Mouse (Mus musculus) midbrain, embryonic 11.5 days (tissue): Measurements from ENCODE around the gene Stra6. TPM values are rescaled to one million over a fixed set of nuclear protein-coding genes. Genes with fewer than 3 reads are reported as not detected.

Experiments
- ATAC-seq: fragments of 200-750 bp; cut with Nextera tagmentation; 2 replicates; pipeline ENCODE4 v1.8.0; 2017; ENCODE audit warnings: moderate TSS enrichment, moderate library complexity; ENCODE audit not compliant: low FRiP score
- DNase-seq: peaks from one replicate; pipeline ENCODE4 v3.0.0; 2015; ENCODE audit warnings: low spot score; ENCODE audit errors: missing footprints
- H3K27ac ChIP-seq: fragments of 300-500 bp; sonication (generic); 2 replicates; pipeline ENCODE4 v1.5.1; 2014; ENCODE audit warnings: low read depth, low read length
- H3K27me3 ChIP-seq: fragments of 300-500 bp; sonication (generic); 2 replicates; pipeline ENCODE4 v1.6.1; 2014; ENCODE audit warnings: mild to moderate bottlenecking, low read length, moderate library complexity, mixed read lengths; ENCODE audit not compliant: control insufficient read depth, insufficient read depth
- H3K36me3 ChIP-seq: fragments of 300-500 bp; sonication (generic); 2 replicates; pipeline ENCODE4 v1.6.1; 2014; ENCODE audit warnings: mild to moderate bottlenecking, low read length, moderate library complexity, mixed read lengths; ENCODE audit not compliant: control insufficient read depth, insufficient read depth
- H3K4me1 ChIP-seq: fragments of 300-500 bp; sonication (generic); 2 replicates; pipeline ENCODE4 v1.6.1; 2014; ENCODE audit warnings: low read length; ENCODE audit not compliant: control insufficient read depth, insufficient read depth
- H3K4me2 ChIP-seq: fragments of 300-500 bp; sonication (generic); 2 replicates; pipeline ENCODE4 v1.6.1; 2014; ENCODE audit warnings: mild to moderate bottlenecking, moderate library complexity
- H3K4me3 ChIP-seq: fragments of 300-500 bp; sonication (generic); 2 replicates; pipeline ENCODE4 v1.5.1; 2014; ENCODE audit warnings: low read depth, low read length
- H3K9ac ChIP-seq: fragments of 300-500 bp; sonication (generic); 2 replicates; pipeline ENCODE4 v1.6.1; 2014; ENCODE audit warnings: low read length
- H3K9me3 ChIP-seq: fragments of 300-500 bp; sonication (generic); 2 replicates; pipeline ENCODE4 v1.6.1; 2016; ENCODE audit warnings: low read length; ENCODE audit not compliant: control insufficient read depth
- WGBS: fragments of 180-500 bp; shearing (Covaris S2); extraction: QIAGEN DNeasy Blood & Tissue Kit; methylation state at CpG from one replicate; pipeline ENCODE4 v1.1.7; 2014; 5-methylcytosine and 5-hydroxymethylcytosine counted together
- polyA plus RNA-seq: library from polyadenylated mRNA; unstranded; fragments of >200 nt; fragmentation: Nextera tagmentation; extraction: Ambion mirVana; gene quantifications from 2 replicates; pipeline ENCODE4 v1.2.1, GENCODE M21; 2014

The Stra6 gene
- polyA plus RNA-seq, 1 experiment from 2014 or later = 9.7 TPM

DNA sequence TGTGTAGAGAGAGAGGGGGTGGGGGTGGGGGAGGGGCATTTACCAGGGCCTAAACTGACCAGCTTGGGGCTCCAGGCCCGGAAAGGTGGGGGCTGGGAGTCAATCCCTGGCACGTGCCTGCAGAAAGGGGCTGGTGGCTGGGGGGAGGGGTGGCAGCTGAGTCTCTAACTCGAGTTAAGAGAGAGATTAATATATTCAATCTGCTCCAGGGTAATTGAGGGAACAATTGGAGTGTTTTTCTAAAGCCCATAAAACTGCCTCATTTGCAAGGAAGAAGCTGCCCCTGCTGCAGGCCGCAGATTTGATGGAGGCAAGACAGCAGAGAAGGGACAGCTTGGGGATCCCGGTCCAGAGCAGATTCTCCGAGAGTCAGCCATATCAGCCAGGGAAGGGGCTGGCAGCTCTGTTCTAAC is 49.3 kb downstream of the Stra6 start:
- 0% methylated on average over 6 of the region's 6 CpGs for WGBS
- Histone ChIP-seq H3K4me1 (peaks cover 46% of the 10 kb centered on the region), H3K9me3 (no peaks in the 10 kb centered on the region), H3K27me3 (peaks cover 23% of the 10 kb centered on the region), H3K4me2 (peak overlapping the region; percentile 48), H3K27ac (peak overlapping the region; percentile 93), H3K36me3 (no peaks in the 10 kb centered on the region), H3K4me3 (peak overlapping the region; percentile 16), H3K9ac (peak overlapping the region; percentile 65; the same call in 1 of the 2 replicates)
- DNase-seq (no peak), ATAC-seq (peak; percentile 80)

DNA sequence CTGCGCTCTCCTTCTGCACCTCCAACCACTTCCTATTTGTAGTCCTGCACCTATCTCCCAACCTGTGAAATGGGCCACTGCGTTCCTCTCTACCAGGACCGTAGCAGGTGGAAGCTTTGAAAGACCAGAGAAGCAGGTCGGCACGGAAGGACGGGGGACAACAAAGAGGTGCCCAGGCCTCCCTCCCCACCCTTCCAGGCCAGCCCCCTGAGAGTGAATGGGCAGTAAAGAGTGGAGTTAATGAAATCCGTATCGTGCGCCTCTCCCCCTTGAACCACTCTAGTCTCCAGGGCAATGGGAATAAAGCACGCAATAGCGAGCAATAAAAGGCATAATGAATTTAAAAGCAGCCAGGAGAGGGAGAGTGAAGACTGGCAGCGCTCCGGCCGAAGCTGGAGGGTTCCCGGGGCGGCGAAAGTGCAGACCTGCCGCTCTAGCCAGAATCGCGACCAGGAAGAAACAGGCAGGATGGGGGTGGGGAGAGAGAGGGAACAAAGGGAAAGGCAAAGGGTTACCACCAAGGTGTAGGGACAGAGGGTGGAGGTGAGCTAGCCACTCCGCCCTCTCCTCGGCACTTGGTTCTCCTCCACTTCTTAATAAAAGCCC is 49.8 kb downstream of the Stra6 start:
- 2% methylated on average over 22 of the region's 22 CpGs for WGBS
- peaks cover 23% of the 10 kb centered on the region for H3K27me3 ChIP-seq
- peak overlapping the region; percentile 93 for H3K27ac ChIP-seq
- peak; percentile 71 for ATAC-seq
- H3K36me3 ChIP-seq = no peaks in the 10 kb centered on the region
- H3K9ac ChIP-seq = peak overlapping the region; percentile 65
- peak overlapping the region; percentile 48 for H3K4me2 ChIP-seq
- peak; percentile 96 for DNase-seq
- H3K4me1 ChIP-seq = peaks cover 42% of the 10 kb centered on the region
- H3K4me3 ChIP-seq = peak overlapping the region; percentile 16
- no peaks in the 10 kb centered on the region for H3K9me3 ChIP-seq

DNA sequence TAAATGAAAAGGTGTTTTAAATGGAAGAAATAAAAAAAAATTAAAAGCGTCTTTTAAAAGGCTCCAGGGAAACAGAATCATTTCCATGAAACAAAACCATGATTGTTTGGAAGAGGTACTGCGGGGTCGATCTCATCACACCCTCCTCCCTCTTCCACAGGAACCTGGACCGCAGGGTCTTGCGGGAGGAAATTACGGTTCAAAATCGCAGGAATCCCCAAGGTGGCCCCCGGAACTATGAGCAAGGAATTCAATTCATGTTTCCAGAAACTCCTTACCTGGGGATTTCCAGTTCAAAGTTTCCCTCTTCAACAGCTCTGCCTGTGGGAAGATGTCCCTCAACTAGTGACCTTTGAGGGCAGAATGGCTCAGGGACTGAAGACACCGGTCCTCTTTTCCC is 50.4 kb downstream of the Stra6 start:
- Histone ChIP-seq H3K4me3 (peak overlapping the region; percentile 16; the same call in 1 of the 2 replicates), H3K36me3 (no peaks in the 10 kb centered on the region), H3K4me2 (peak overlapping the region; percentile 48), H3K27ac (peak overlapping the region; percentile 93), H3K27me3 (peaks cover 23% of the 10 kb centered on the region), H3K9me3 (no peaks in the 10 kb centered on the region), H3K4me1 (peaks cover 42% of the 10 kb centered on the region), H3K9ac (peak overlapping the region; percentile 65; the same call in 1 of the 2 replicates)
- DNase-seq (no peak), ATAC-seq (no peak)
- 1% methylated on average over 9 of the region's 9 CpGs for WGBS

DNA sequence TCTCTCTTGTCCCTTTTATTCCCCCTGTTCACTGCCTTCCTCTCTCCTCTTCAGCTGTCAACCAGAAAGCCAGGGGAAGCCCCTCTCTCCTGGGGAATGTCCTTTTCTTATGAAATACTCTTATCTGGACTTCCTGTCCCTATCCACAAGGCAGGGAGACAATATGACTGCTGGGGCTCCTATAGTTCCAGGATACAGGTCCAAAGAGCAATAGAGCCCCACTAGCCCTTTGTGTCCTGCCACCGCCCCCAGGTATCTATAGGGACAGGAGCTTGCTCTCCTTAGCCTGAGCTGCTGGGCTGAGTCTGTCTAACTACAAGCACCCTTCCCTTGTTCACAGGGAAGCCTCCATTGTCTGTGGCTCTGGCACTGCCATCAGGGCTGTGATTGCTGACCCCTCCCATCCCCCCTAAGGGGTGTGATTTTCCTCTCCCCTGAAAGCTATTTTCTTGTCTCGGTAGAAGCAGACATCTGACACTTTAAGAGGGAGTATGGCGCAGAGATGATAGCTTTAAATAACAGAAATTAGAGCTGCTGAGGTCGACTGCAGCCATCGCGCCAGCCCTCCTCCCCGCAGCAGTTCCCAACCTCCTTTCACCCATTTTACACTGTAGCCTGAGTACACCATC is 51.8 kb downstream of the Stra6 start:
- peaks cover 42% of the 10 kb centered on the region for H3K4me1 ChIP-seq
- DNase-seq = peak; percentile 90
- H3K4me2 ChIP-seq = no peak overlapping the region

DNA sequence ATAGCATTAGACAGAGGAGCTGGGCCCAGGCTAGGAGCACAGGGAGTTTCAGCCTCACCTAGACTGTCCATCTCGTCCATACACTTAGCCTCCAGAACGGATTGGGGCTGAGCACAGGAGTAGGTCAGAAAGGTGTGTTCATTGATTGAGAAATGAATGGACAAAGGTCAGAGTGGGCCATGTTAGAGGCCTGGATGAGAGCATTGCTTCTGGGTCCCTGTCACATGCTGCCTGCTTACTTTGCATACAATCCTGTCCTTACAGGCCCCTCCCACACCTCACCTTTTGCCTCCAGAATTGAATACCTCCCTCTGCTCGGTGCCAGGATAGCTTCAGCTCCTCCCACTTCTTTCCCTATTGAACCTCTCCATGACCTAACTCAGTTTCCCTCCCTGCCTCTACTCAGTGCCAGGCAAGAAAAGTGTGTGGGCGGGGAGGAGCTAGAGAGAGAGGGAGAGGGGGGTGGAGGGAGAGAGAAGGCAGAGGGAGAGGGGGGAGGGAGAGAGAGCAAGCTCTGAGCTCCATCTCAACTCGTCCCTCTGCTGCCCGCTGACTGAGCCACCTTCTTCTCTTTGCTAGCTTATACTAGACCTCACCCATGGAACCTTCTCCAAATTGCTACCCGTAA is 52.5 kb downstream of the Stra6 start:
- H3K27me3 ChIP-seq = peaks cover 20% of the 10 kb centered on the region
- no peaks in the 10 kb centered on the region for H3K9me3 ChIP-seq
- ATAC-seq (no peak), DNase-seq (no peak)
- WGBS = 28% methylated on average over 7 of the region's 7 CpGs
- H3K4me3 ChIP-seq = no peak overlapping the region
- no peak overlapping the region for H3K9ac ChIP-seq
- peaks cover 37% of the 10 kb centered on the region for H3K4me1 ChIP-seq
- H3K36me3 ChIP-seq = no peaks in the 10 kb centered on the region
- H3K4me2 ChIP-seq = no peak overlapping the region
- no peak overlapping the region for H3K27ac ChIP-seq

More for the DNA sequence above, 51.8 kb downstream of the Stra6 start:
- Histone ChIP-seq H3K27ac (peak overlapping the region; percentile 35; the same call in 1 of the 2 replicates), H3K4me3 (no peak overlapping the region), H3K9ac (peak overlapping the region; percentile 25; the same call in 1 of the 2 replicates), H3K9me3 (no peaks in the 10 kb centered on the region), H3K36me3 (no peaks in the 10 kb centered on the region), H3K27me3 (peaks cover 20% of the 10 kb centered on the region)
- ATAC-seq = no peak
- WGBS = 22% methylated on average over 7 of the region's 7 CpGs

DNA sequence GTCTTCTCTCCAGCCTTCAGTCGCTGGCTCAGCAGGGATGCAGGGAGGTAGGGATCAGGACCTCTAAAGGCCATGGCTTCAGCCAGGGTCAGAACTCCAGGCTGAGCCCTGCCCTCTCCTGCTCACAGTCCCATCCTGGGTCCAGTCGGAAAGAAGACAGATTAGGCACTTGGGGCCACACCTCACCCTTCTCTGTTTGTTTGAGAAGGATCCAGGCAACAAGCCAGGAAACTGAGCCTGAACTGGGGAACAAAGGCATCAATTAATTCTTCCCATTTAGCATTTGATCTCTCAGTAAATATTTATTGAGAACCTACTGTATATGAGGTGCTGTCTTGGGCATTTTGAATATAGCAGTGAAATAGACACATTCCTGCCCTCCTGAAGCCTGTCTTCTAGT is 55.1 kb downstream of the Stra6 start, which contains the start of gene Ccdc33:
Ccdc33 (minus strand) TSS at position 153 of the 400 bp plus-strand sequence.
- peaks cover 19% of the 10 kb centered on the region for H3K27me3 ChIP-seq

DNA sequence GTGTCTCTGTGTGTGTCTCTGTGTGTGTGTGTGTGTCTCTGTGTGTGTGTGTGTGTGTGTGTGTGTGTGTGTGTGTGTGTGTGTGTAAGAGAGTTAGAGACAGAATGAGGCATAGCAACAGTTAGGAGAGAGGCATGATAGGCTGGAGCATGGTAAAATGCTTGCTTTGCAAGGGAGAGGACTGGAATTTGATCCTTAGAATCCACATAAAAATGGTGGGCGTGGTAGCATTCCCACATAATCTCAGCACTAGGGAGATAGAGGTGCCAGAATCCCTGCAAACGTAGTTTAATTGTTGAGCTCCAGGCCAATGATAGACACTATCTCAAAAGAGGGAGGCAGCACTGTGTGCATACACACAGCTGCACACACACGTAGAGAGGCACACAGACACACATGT is 61.5 kb downstream of the Stra6 start:
- ATAC-seq (no peak), DNase-seq (no peak)
- H3K4me3 ChIP-seq = no peak overlapping the region
- no peak overlapping the region for H3K27ac ChIP-seq
- 50% methylated on average over 3 of the region's 3 CpGs for WGBS
- H3K9ac ChIP-seq = no peak overlapping the region
- no peak overlapping the region for H3K4me2 ChIP-seq
- H3K9me3 ChIP-seq = no peaks in the 10 kb centered on the region
- peaks cover 16% of the 10 kb centered on the region for H3K4me1 ChIP-seq
- no peaks in the 10 kb centered on the region for H3K36me3 ChIP-seq
- peaks cover 2% of the 10 kb centered on the region; the same call in 1 of the 2 replicates for H3K27me3 ChIP-seq

More for the DNA sequence above, 55.1 kb downstream of the Stra6 start, which contains the start of gene Ccdc33:
- Histone ChIP-seq H3K27ac (no peak within 1 kb of the TSS), H3K36me3 (no peaks in the 10 kb centered on the region), H3K4me2 (no peak within 1 kb of the TSS), H3K4me3 (no peak within 1 kb of the TSS), H3K9me3 (no peaks in the 10 kb centered on the region), H3K4me1 (peaks cover 18% of the 10 kb centered on the region), H3K9ac (no peak within 1 kb of the TSS)
- DNase-seq (no peak), ATAC-seq (no peak)
- 31% methylated on average over 2 of the region's 2 CpGs for WGBS

DNA sequence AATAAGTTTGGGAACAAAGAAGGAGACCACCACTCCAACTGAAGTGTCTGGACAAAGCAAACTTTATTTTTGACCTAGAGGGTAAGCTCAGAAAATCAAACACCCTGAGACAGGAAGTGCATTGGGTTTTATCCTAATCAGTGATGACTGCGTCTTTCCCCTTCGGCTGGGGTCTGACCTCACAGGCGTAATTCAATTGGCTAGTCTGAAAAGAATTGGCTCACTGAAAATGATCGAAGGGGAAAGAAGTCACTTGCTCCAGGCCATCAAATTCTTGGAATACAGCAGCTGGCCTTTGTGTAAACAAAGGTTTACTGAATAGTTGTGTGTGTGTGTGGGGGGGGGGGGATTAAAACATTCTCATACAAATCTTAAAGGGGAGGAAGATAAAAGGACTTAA is 62.2 kb downstream of the Stra6 start:
- 32% methylated on average over 4 of the region's 4 CpGs for WGBS
- Histone ChIP-seq H3K4me1 (peaks cover 17% of the 10 kb centered on the region), H3K27ac (no peak overlapping the region), H3K9ac (no peak overlapping the region), H3K27me3 (peaks cover 2% of the 10 kb centered on the region; the same call in 1 of the 2 replicates), H3K36me3 (no peaks in the 10 kb centered on the region), H3K4me3 (no peak overlapping the region), H3K9me3 (no peaks in the 10 kb centered on the region), H3K4me2 (no peak overlapping the region)
- no peak for DNase-seq
- ATAC-seq = no peak
